Mouse (Mus musculus): ENCODE data around the gene Pml.
A peak's percentile ranks its signal among the peaks of the same experiment; 100 is the strongest.
"Not testable (repeated sequence)": the region's sequence is repeated elsewhere in the genome, so short reads cannot be mapped to it uniquely, and the experiment has no call there.

Pml gene

GRCm38 (mm10) chr9:58271551-58271950 is 22.0 kb upstream of the Pml start:
- DNase-seq (ENCODE audit: extremely low spot score) = not testable (repeated sequence)

- no peak for DNase-seq (ENCODE audit: extremely low spot score)
Measured at GRCm38 (mm10) chr9:58271109-58271508, 21.5 kb upstream of the Pml start.

- no peak for DNase-seq (ENCODE audit: extremely low spot score)
Measured at GRCm38 (mm10) chr9:58270081-58270480, 20.5 kb upstream of the Pml start.

- DNase-seq (ENCODE audit: extremely low spot score) = peak; percentile 66
Measured at GRCm38 (mm10) chr9:58268384-58269313, 19.1 kb upstream of the Pml start.

GRCm38 (mm10) chr9:58267046-58267445 is 17.5 kb upstream of the Pml start:
- no peak for DNase-seq (ENCODE audit: extremely low spot score)

- no peak for DNase-seq (ENCODE audit: extremely low spot score)
Measured at GRCm38 (mm10) chr9:58266571-58267011, 17.0 kb upstream of the Pml start.

GRCm38 (mm10) chr9:58265368-58265767 is 15.8 kb upstream of the Pml start:
- DNase-seq (ENCODE audit: extremely low spot score) = no peak

- no peak for DNase-seq (ENCODE audit: extremely low spot score)
Measured at GRCm38 (mm10) chr9:58262507-58262906, 12.9 kb upstream of the Pml start.

GRCm38 (mm10) chr9:58255704-58256685 is 6.4 kb upstream of the Pml start:
- no peak for DNase-seq (ENCODE audit: extremely low spot score)

GRCm38 (mm10) chr9:58255105-58255504 is 5.5 kb upstream of the Pml start:
- no peak for DNase-seq (ENCODE audit: extremely low spot score)

- DNase-seq (ENCODE audit: extremely low spot score) = not testable (repeated sequence)
Measured at GRCm38 (mm10) chr9:58253805-58254122, 4.2 kb upstream of the Pml start.

GRCm38 (mm10) chr9:58253033-58253804 is 3.6 kb upstream of the Pml start, which contains the start of gene Stoml1:
Gene Stoml1, plus strand, starts transcription at chr9:58253164.
- peak; percentile 96 for DNase-seq (ENCODE audit: extremely low spot score)

GRCm38 (mm10) chr9:58250730-58251129 is 1.1 kb upstream of the Pml start:
- not testable (repeated sequence) for DNase-seq (ENCODE audit: extremely low spot score)

GRCm38 (mm10) chr9:58250322-58250721 is 736 bp upstream of the Pml start:
- no peak for DNase-seq (ENCODE audit: extremely low spot score)

- DNase-seq (ENCODE audit: extremely low spot score) = no peak
Measured at GRCm38 (mm10) chr9:58248746-58249413, 706 bp downstream of the Pml start.

GRCm38 (mm10) chr9:58247064-58247759 is 2.4 kb downstream of the Pml start:
- DNase-seq (ENCODE audit: extremely low spot score) = peak; percentile 79

GRCm38 (mm10) chr9:58246083-58246591 is 3.4 kb downstream of the Pml start:
- DNase-seq (ENCODE audit: extremely low spot score) = no peak

GRCm38 (mm10) chr9:58243696-58244095 is 5.9 kb downstream of the Pml start:
- DNase-seq (ENCODE audit: extremely low spot score) = no peak

- no peak for DNase-seq (ENCODE audit: extremely low spot score)
Measured at GRCm38 (mm10) chr9:58242696-58243095, 6.9 kb downstream of the Pml start.

Measured in embryo, embryonic 9.5 days (tissue).